Mouse (Mus musculus) embryonic fibroblast, embryonic 13.5 days (primary cell): ENCODE results near the gene Foxb1. TPM values are rescaled to one million over a fixed set of nuclear protein-coding genes. Genes with fewer than 3 reads are reported as not detected.

ENCODE experiments used
- H3K27ac ChIP-seq: 2 replicates; pipeline ENCODE4 v1.5.1; 2012; ENCODE audit warnings: low read length, control low read depth, inconsistent platforms; ENCODE audit not compliant: insufficient read depth
- H3K4me1 ChIP-seq: 2 replicates; pipeline ENCODE4 v1.6.1; 2011; ENCODE audit warnings: low read length; ENCODE audit not compliant: control insufficient read depth, insufficient read depth
- H3K4me3 ChIP-seq: 2 replicates; pipeline ENCODE4 v1.5.1; 2011; ENCODE audit warnings: mild to moderate bottlenecking, control low read depth, low read length; ENCODE audit not compliant: insufficient read depth
- CTCF ChIP-seq: IDR thresholded peaks from 2 replicates; pipeline ENCODE4 v1.5.1; 2011; ENCODE audit warnings: mild to moderate bottlenecking, control low read depth, low read length, moderate library complexity, borderline replicate concordance; ENCODE audit not compliant: insufficient read depth
- POLR2A ChIP-seq: IDR thresholded peaks from 2 replicates; pipeline ENCODE4 v1.6.1; 2011; ENCODE audit warnings: low read depth, mild to moderate bottlenecking, control low read depth, low read length, moderate library complexity
- polyA plus RNA-seq: library from polyadenylated mRNA; stranded (reverse); fragments of >200 nt; gene quantifications from 2 replicates; pipeline ENCODE4 v1.2.4, GENCODE M21; 2011; ENCODE audit warnings: low read depth; ENCODE audit not compliant: missing spikeins, insufficient read length

Foxb1 gene
- polyA plus RNA-seq, 1 experiment: not detected

GRCm38 (mm10) chr9:69765483-69766050 lies 4.8 kb upstream of the Foxb1 start:
- TF ChIP-seq CTCF (no peak), POLR2A (no peak)
- H3K4me1 ChIP-seq: no peaks in the 10 kb centered on the region
- no peak overlapping the region for H3K4me3 ChIP-seq
- no peak overlapping the region for H3K27ac ChIP-seq

- H3K27ac ChIP-seq: no peak overlapping the region
- TF ChIP-seq CTCF (no peak), POLR2A (no peak)
- H3K4me1 ChIP-seq: no peaks in the 10 kb centered on the region
- no peak overlapping the region for H3K4me3 ChIP-seq
Observed at GRCm38 (mm10) chr9:69764586-69765482, 4.1 kb upstream of the Foxb1 start.

GRCm38 (mm10) chr9:69763681-69764585 lies 3.2 kb upstream of the Foxb1 start:
- Histone ChIP-seq H3K27ac (no peak overlapping the region), H3K4me3 (no peak overlapping the region), H3K4me1 (no peaks in the 10 kb centered on the region)
- TF ChIP-seq POLR2A (no peak), CTCF (no peak)

GRCm38 (mm10) chr9:69762703-69763102 lies 2.0 kb upstream of the Foxb1 start:
- TF ChIP-seq POLR2A (no peak), CTCF (no peak)
- no peak overlapping the region for H3K4me3 ChIP-seq
- no peak overlapping the region for H3K27ac ChIP-seq
- no peaks in the 10 kb centered on the region for H3K4me1 ChIP-seq

- no peaks in the 10 kb centered on the region for H3K4me1 ChIP-seq
- no peak for TF ChIP-seq POLR2A
- no peak for TF ChIP-seq CTCF
- no peak overlapping the region for H3K27ac ChIP-seq
- no peak overlapping the region for H3K4me3 ChIP-seq
Observed at GRCm38 (mm10) chr9:69762221-69762620, 1.5 kb upstream of the Foxb1 start.

- Histone ChIP-seq H3K4me3 (no peak overlapping the region), H3K27ac (no peak overlapping the region), H3K4me1 (no peaks in the 10 kb centered on the region)
- TF ChIP-seq CTCF: no peak
- no peak for TF ChIP-seq POLR2A
Observed at GRCm38 (mm10) chr9:69761569-69761968, 829 bp upstream of the Foxb1 start.

- Histone ChIP-seq H3K4me3 (no peak overlapping the region), H3K4me1 (no peaks in the 10 kb centered on the region), H3K27ac (no peak overlapping the region)
- TF ChIP-seq POLR2A (no peak), CTCF (no peak)
Observed at GRCm38 (mm10) chr9:69759721-69760221, 969 bp downstream of the Foxb1 start.

GRCm38 (mm10) chr9:69758946-69759615 lies 1.7 kb downstream of the Foxb1 start:
- Histone ChIP-seq H3K4me1 (no peaks in the 10 kb centered on the region), H3K27ac (no peak overlapping the region), H3K4me3 (no peak overlapping the region)
- TF ChIP-seq CTCF (no peak), POLR2A (no peak)

GRCm38 (mm10) chr9:69758506-69758905 lies 2.2 kb downstream of the Foxb1 start:
- H3K4me3 ChIP-seq: peak overlapping the region; percentile 3; the same call in 1 of the 2 replicates
- H3K4me1 ChIP-seq: no peaks in the 10 kb centered on the region
- no peak overlapping the region for H3K27ac ChIP-seq
- TF ChIP-seq CTCF: no peak
- TF ChIP-seq POLR2A: no peak
